Mouse (Mus musculus) mature B cell (primary cell): ENCODE measurements around the gene Arrb2.
"Not testable (repeated sequence)": the region's sequence is repeated elsewhere in the genome, so short reads cannot be mapped to it uniquely, and the experiment has no call there.

Source experiments
- in situ Hi-C: fragments of 300-500 bp; cut with MboI; formaldehyde crosslinking; loops from 2 replicates; pipeline ENCODE4 v1.14.3; 2019

The Arrb2 gene

DNA sequence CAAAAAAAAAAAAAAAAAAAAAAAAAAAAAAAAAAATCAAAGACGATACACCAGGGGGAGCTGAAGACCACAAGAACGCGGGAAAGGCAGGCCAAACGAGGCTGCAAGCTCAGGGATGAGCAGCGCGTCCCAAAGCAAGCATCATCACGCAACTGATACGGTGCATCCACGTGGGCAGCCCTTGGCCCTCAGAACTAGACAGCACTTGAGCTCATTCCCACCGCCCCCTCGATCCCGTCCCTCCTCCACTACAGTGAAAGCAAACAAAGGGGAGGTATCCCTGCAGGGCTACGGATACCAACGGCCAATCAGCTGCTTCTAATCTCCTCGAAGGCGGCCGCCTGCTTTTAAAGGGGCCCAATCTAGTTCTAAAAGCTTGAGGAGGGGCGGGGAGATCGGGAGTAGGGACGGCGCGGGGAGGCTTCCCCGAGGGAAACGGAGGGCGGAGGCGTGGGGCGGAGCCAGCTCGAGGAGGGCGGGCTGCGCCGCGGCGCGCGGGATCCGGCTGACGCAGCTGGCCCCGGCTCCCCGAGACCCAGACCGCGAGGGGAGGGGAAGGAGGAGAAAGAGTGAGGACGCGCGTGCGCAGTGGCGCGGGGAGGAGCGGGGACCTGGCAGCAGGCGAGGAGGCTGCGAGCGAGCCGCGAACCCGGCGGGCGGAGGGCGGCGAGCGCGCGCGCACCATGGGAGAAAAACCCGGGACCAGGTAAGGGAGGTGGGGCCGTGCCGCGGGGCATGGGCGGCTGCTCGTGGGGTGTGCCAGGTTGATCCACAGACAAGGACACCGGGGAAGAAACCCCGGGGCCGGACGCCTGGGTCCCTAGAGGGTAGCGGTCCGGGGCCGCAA lies at the start of gene Arrb2:
Gene Arrb2, plus strand, starts transcription at position 588 of the 847 bp plus-strand sequence.
- in situ Hi-C loops: loop anchor here (5.0 to 10.0 kb wide), 2 partner anchors 70 to 173 kb away; no protein-coding TSS in a partner anchor

GRCm38 (mm10) chr11:70384136-70384535 lies 48.3 kb upstream of the Arrb2 start:
- in situ Hi-C loops: no loop called here

GRCm38 (mm10) chr11:70387436-70387835 lies 45.0 kb upstream of the Arrb2 start:
- in situ Hi-C loops: no loop called here

DNA sequence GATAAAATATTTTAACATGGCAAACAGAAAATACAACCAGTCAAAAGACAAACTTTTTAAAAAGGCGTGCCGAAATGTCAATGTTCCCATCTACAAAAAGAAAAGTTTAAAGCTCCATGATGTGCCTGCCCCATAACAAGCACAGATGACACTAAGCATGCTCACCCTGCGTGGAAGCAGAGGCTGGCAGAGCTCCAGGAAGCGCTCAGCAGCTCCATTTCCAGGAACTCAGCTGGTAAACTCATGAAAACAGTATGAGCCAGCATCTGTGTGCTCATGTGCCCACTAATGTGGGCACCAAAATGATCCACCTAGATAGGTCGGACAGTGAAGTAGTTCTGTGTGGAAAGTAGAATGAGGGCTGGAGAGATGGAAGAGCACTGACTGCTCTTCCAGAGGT lies 43.0 kb upstream of the Arrb2 start:
- in situ Hi-C loops: no loop called here

DNA sequence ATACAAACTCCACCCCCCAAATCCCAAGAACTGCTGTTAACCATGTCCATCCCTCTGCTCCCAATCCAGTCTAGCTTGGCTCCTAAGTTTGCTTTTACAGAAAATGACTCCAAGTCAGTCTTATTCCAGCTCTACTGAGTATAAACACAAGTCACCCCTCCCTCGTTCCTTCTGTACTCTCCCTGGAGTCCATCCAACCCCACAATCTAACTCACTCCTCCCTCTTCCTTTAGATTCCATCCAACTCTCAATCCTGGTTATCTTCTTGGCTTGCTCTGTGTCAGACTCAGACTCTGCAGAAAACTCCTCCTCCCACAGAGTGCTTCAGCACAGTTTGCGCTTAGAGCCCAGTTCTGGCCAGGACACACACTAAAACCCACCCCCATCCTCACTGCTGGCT lies 28.8 kb upstream of the Arrb2 start:
- in situ Hi-C loops: loop anchor here (25.0 kb wide), 1 partner anchor 359 kb away; the partner anchor contains the start of gene Zfp3

DNA sequence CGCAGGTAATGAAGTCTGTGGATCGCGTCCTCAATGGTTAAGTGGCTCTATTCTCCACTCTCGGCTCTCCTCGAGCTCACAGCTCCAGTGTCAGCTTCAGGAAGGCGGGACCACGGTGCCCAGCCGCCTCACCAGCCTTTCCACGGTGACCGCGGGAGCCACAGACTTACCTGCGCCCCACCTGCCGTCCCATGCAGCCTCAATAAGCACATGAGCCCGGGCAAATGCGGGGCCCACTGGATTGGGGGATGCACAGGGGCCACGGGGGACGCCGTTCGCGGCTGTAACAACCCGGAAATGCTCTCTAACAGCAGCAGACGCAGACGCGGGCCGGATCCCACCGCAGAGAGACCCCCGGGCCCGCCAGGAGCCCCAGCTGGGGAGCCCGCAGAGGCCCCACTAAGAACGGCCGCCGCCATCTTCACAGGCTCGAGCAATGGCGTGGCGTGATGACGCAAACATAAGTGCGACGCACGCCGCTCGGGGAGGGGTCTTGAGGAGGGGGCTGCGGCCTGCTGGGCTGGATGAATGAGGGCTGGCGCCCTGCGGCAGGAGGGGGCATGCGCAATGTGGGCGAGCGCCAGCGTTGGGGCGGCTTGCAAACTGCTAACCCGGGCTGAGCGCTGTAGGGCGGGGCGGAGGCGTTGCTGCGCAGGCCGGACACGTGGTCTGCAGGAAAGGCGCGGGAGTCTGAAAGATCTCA lies 22.7 kb upstream of the Arrb2 start, which contains the start of gene Pelp1:
Gene Pelp1, minus strand, starts transcription at position 438 of the 703 bp plus-strand sequence.
- in situ Hi-C loops: loop anchor here (25.0 kb wide), 1 partner anchor 353 kb away; the partner anchor contains the start of gene Zfp3

- in situ Hi-C loops: loop anchor here (25.0 kb wide), 1 partner anchor 352 kb away; the partner anchor contains the start of gene Zfp3
Measured at GRCm38 (mm10) chr11:70410297-70410643, 22.2 kb upstream of the Arrb2 start.

GRCm38 (mm10) chr11:70412591-70412990 lies 19.8 kb upstream of the Arrb2 start:
- in situ Hi-C loops: loop anchor here (25.0 kb wide), 1 partner anchor 350 kb away; the partner anchor contains the start of gene Zfp3

DNA sequence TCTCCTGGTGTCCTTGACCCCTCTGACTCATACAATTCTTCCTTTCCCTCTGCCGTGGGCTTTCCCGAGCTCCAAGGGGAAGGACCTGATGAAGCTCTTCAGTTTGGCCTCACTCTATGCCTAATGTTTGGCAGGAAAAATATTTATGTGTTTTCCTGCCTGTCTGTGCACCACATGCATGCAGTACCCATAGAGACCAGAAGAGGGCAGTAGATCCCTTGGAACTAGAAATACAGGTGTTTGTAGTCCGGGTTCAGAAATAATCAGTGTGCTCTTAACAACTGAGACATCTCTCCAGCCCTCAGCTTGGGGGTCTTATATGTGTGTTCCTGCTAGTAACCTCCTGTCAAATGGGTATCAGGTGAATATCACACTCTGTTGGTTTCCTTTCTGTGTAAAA lies 18.5 kb upstream of the Arrb2 start:
- in situ Hi-C loops: loop anchor here (25.0 kb wide), 1 partner anchor 348 kb away; the partner anchor contains the start of gene Zfp3

DNA sequence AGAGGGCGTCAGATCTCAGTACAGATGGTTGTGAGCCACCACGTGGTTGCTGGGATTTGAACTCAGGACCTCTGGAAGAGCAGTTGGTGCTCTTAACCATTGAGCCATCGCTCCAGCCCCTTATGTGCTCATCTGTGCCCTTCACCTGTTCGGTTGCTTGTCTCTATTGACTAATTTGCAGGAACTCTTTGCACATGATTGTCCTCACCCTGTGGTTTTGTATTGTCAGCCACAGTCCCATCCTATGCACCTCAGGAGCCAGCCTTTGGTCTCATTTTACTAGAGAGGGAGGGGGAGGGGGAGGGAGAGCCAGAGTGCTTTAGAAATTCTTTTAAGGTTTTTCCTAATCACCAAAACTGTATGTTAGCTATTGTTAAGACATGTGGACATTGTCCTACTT lies 14.2 kb upstream of the Arrb2 start:
- in situ Hi-C loops: loop anchor here (25.0 kb wide), 1 partner anchor 344 kb away; the partner anchor contains the start of gene Zfp3

DNA sequence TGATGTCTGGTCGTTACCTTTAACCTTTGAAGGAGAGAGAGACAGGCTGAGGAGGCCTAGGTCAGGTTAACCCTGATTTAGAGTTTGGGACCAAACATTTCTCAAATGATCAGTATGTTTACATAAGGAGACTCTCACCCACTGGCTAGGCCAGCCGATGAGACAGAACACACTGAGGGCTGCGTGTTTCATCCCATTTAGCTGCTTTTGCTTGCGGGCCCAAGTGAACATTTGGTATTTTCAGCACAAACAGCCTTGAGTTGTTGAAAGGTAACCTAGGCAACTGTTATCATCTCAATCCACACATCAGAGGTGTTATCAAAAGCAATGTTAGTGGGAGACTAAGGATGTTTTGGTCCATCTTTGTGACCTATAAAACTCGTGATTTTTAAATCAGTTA lies 12.9 kb upstream of the Arrb2 start:
- in situ Hi-C loops: loop anchor here (25.0 kb wide), 1 partner anchor 343 kb away; the partner anchor contains the start of gene Zfp3

- in situ Hi-C loops: not testable (repeated sequence)
Measured at GRCm38 (mm10) chr11:70426598-70426997, 5.8 kb upstream of the Arrb2 start.

DNA sequence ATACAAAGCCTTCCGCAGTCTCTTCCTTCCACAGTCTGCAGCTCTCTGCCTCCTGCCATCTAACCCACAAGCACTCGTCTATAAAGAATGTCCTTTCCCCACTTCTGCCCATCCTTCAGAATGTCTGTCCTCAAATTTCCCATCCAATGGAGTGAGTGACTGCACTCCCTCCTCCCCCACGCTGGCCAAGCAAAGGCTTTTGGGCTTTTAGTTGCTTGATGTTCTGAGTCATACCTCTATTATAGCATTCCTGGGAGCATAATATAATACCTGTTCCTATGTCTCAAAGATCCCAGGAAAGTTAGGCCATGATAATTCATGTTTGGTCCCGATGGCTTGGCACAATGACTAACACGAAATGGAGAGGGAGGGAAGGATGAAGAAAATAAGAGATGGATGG lies 861 bp upstream of the Arrb2 start:
- in situ Hi-C loops: loop anchor here (5.0 to 10.0 kb wide), 2 partner anchors 71 to 173 kb away; no protein-coding TSS in a partner anchor

DNA sequence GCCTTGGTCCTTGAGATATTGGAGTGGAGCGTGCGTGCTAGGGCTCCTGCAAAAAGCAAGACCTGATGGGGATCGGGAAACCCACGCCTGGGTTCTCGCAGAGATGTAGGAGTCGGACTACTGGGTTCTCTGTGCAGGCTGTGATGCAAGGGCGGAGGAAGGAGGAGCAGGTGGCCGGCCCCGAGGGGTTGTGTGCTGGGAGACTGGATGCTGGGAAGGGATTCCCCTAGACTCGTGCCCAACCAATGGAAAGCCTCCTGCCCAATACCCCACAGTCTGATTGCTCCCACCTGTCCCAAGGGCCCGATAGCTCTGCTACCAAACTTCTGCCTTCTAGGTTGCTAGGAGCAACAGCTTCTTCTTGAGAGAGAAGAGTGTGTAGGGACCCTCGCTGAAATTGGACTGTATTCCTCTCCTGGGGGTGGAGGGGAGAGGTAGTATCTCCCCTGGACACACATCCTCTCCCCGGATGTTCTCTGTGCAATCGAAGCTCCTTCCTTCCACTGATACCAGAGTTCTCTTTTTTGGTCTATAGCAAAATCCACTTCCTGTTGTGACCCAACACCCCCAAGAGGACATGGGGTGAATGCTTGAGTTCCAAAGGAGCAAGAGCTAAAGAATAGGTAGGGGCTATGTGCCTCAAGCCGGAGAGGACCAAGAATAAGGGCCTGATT lies 597 bp downstream of the Arrb2 start:
- in situ Hi-C loops: loop anchor here (5.0 to 10.0 kb wide), 2 partner anchors 69 to 172 kb away; no protein-coding TSS in a partner anchor

DNA sequence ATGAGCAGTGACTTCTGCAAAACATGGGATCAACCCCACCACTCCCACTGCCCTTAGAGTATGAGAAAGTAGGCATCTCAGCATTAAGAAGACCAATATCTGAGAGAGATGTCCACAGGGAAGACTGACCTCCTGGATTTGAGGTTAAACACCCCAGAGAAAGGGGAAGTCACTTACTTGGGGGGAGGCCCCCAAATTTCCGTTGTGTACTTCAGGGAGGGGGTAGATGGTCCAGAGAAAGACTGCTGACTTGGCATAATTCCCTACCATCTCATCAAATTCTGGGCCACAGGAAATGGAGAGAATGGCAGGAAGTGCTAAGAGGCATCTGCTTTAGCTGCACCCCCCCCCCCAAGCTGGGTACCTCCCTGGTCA lies 1.1 kb downstream of the Arrb2 start:
- in situ Hi-C loops: loop anchor here (5.0 to 10.0 kb wide), 2 partner anchors 69 to 171 kb away; no protein-coding TSS in a partner anchor

DNA sequence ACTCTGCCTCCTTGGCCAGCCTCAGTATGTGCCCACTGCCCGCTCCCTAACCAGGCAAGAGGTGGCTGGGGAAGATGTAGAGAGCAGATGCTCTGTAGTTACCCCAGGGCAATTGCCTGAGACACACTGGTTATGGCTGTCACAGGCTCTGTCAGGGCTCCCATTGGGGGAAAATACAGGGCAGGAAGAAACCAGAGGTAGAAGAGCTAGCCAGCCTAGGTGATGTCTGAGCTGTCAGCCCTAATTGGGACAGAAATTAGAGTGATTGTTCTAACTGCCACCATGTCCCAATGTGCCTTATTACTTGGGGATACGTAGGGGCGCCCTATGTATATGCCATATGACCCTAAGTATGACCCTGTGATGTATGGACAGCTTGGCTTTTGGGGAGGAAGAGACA lies 1.5 kb downstream of the Arrb2 start:
- in situ Hi-C loops: loop anchor here (5.0 to 10.0 kb wide), 2 partner anchors 68 to 171 kb away; no protein-coding TSS in a partner anchor

DNA sequence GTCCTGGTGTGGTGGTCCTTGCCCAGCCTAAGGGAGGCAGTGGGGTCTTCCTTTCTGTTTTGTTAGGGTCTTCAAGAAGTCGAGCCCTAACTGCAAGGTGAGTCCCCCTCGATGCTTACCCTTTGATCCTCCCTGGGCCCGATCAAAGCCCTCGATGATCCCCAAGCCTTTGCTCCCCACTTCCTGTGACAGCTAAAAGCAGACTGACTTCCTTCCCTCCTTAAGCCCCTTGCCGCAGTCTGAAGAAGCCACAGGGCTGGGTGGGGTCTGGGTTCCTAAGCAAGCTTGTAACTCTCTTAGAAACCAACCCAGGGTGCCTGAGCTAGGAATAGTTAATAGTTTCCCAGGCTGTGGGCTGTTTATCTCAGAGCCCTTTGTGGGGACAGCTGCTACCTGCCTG lies 3.0 kb downstream of the Arrb2 start:
- in situ Hi-C loops: loop anchor here (10.0 kb wide), 1 partner anchor 169 kb away; no protein-coding TSS in a partner anchor

- in situ Hi-C loops: loop anchor here (10.0 kb wide), 1 partner anchor 167 kb away; no protein-coding TSS in a partner anchor
Measured at GRCm38 (mm10) chr11:70437426-70437825, 5.0 kb downstream of the Arrb2 start.

DNA sequence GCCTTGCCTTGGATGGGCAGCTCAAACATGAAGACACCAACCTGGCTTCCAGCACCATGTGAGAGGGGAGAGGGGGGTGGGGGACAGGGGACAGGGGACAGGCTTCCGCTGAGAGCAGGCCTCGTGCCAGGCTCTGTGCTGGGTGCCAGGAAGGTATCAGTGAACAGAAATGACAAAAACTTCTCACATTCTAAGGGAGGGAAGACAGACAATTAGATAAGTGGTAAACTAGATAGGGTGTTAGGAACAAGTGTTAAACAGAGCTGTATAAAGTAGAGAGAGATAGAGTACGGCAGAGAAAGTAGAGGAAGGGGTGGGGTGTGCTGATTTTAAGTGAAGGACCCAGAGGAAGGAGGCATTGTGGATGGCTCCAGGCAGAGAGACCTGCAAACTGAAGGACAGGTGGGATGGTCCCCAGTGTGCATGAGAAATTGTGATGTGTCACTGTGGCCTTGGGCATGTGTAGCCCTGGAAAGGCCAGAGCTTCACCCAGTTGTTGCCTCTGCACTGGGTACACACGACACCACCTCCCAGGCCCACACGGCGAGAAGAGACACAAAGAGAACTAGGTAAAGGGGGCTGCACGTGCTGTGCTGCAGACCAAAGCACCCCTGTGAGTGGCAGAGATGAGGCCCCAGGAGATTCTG lies 6.4 kb downstream of the Arrb2 start:
- in situ Hi-C loops: loop anchor here (10.0 kb wide), 1 partner anchor 166 kb away; no protein-coding TSS in a partner anchor

DNA sequence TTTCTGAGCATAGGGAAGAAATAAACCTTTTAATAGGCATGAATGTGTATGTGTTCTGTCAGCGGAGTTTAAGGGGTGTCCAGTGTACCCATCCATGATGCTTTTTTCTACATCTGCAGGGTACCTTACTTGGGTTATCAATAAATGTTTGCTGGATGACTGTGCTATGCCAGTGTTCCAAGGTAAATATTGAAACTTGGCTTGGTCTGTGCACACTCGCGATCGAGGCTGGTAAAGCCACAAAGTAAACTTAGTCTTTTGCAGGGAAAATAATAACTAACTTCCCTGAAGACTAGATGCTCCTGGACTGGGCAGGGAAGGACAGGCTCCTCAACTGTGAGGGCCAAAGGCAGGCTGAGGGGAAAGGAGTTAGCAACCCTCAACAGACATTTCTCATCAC lies 8.2 kb downstream of the Arrb2 start:
- in situ Hi-C loops: no loop called here

DNA sequence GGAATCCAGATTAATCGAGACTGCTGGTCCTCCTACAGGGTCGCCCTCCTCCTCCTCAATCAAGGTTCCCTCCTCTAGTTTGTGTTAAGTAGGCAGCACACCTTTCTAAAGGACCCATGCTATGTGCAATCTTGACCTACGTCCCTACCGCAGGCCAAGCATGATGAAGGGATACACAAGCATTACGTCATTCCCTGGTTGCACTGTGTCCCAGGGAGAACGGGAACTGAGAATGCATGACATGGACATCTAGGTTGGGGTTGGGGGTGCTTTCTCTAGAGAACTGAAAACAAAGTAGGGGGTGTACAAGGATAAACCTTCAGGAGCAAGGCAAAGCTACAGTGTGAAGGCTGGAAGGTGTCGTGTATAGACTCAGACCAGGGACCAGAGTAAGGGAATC lies 9.4 kb downstream of the Arrb2 start:
- in situ Hi-C loops: no loop called here
